Mouse (Mus musculus): ENCODE measurements around the gene Coq10a.

Coq10a gene

DNA sequence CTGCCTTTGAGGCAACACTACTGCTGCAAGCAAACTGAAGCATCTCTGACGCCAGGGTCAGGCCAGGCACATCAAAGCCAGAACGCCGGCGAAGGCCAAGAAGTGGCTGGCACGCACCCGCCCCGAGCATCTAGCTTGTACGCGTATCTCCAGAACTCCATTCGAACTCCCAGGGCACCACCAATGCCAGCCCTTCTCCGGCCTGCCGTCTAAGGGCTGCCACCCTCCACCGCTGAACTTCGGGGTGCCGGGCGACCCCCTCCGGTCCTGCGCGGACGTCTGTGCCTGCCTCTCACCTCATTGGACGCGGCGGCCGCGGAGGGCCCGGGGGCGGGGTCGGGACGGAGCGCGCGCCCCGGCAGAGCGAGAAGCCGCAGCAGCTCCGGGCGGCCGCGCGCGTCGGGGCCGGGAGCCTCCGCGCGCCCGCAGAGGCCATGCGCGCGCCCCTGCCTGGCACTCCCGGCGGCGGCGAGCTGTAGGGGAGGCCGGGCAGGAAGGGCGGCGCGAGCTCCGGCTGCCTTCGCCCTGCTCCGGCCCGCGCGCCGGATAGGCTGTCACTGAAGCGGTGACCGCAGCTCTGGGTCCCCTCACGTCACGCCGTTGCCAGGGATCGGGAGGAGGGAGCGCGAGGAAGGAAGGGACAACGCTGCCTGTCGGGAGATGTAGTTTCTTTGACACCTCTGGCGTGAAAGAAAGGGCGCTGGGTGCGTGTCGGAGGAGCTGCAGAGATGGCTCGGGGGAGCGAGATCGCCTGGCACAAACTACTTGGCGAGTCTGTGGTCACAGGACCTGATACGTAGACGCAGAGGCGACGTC, at the start of gene Coq10a:
Gene Coq10a, minus strand, starts transcription at position 596 of the 816 bp plus-strand sequence.
- DNase-seq: peak; percentile 91 to 92

DNA sequence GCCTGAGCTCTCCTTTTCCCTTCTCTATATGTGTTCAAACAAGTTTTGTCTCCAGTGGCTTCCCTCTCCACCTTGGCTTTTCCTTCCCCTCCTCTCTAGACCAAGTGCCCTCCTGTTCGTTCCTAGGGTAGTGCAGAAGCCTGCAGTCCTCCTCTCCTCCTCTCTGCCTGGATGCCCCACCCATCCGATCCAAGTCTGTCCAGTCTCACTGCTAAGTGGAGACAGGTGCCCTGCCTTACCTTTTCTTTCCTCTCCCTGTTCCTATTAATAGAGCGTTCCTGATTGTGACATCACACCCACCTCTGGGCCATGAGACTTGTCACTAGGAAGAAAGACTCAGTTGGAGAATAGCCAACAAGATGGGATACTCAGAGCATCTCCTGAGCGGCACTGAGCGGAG, 46.1 kb upstream of the Coq10a start:
- DNase-seq: no peak

DNA sequence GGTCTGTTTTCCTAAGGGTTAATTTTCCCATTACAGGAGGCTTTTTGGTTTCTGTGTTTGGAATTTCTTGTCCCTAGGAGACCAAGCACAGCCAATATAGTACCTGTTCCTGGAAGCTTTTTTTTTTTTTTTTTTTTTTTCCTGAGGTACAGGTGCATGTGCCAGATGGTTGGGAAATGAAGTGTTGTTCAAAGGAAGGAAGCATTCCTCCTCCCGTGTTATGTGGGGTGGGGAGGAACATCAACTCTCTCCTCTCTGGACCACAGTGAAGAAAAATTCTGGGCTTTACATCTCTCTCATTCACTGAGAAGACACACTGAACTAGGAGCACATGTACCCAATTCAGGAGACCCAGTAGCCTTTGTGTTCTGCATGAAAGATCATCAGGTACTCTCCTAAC, 44.3 kb upstream of the Coq10a start:
- DNase-seq: no peak

DNA sequence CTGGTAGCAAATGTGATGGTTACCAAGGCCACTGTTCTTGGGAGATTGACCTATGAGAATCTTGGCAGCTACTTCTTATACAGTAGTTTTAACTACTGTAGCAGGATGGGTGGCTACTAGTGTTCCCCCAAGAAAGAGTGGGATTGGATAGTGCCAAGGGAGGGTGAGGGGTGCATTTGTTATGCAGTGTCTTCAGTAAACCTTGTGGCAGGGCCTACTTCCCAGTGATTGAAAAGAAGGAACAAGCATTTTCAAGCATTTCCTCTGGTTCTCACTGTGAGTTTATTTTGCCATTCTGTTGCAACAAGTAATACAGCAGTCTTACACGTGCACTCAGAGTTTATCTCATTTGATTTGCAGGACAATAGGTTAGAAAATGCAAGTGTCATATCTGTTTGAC, 43.8 kb upstream of the Coq10a start:
- DNase-seq: no peak

DNA sequence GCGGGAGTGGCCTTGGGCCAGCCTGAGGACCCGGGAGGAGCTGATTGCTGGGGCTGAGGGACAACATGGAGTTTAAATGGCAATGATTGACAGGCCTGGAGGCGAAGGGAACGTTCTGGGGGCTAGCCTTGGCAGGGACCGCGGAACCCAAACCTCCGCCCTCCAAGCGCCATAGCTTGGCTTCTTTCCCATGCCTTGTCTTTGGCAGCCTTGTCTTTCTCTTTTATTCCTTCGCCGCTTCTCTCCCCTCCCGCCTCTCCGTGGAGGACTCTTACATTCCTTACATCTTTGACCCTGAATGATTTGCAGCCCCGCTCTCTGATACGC, 43.2 kb upstream of the Coq10a start:
- no peak for DNase-seq

DNA sequence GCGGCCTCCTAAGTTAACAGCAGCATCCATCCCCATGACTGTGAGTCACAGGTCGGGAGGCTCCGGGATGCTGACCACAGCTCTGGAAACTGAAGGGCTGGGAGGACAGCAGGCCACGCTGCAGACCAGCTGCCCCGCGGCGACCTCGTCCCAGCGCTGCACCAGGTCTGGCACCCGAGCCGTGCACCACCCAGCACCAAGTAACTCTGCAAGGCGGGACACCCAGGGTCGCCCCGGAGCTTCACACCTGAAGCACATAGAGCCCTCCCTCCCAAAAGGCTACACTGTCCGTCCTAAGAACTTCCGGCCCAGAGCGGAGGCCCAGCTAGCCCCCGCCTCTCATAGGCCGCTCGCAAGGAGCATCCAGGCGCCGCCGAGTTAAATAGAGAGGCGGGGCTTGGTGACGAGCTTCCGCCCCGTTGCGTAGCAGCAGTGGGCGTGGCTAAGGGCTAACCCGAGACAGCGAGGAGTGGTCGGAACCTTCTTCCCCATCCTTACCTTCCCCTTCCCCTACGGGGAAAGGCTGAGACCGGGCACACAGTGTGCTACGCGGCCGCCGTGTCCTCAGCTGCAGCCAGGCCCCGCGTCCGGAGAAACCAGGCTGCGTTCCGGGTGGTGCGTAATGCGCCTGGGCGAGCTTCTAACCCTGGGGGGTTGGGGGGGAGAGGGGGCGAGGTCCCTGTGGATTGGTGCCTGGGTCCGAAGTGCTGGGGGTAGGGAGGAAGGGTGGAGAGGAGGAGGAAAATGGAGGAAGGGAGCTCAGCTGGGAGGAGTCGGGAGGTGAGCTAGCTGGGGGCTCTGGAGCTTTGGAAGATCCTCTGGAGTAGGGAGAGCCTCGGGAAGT, 42.6 kb upstream of the Coq10a start, which contains the start of the genes Nabp2 and Rnf41:
Gene Nabp2, minus strand, starts transcription at position 282 of the 844 bp plus-strand sequence.
Gene Rnf41, plus strand, starts transcription at position 447 of the 844 bp plus-strand sequence.
- DNase-seq: peak; percentile 93

DNA sequence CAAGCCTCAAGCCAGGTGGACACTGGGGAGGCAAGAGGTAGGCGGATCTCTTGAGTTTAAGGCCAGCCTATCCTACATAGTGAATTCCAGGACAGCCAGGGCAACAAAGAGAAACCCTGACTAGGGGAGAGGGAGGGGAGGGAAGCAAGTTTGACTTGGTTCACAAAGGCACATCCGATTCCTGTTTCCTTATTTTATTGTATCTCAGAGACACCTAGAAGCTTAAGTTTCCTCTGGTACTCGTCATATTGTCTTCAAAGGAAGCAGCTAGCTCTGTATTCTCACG, 41.7 kb upstream of the Coq10a start:
- DNase-seq: no peak

DNA sequence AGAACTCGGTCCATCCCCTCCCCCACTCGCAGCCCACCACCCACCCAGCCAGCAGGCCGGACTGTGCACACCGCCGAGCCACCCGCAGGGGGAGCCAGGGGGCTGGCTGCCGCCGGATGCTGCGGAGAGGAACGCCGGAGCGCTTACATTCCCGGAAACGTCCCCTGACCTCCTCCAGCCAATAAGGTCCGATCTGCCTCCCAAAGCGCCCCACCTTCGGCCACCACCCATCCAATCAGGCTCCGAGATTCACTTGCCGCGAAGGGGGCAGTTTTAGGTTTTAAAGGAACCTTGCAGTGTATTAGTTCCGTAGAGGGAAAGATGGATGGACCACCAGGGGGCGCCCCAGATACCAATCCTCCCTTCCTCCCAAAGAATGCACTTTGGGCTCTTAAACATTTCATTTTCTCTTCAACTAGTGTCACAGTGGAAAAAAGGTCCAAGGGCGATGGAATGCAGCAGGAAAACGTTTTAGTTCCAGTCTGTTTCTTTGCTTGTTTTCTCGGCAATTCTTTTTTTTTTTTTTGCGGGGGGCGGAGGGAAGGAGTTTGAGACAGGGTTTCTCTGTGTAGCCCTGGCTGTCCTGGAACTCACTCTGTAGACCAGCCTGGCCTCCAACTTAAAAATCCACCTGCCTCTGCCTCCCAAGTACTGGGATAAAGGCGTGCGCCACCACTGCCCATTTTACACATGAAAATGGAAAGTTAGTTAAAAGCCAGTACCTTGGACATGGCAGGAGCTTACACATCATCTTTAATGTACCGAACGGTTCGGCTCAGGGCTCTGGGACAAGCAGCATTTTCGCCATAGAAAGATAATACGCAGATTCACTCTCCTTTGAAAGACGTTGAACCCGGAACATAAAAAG, 41.1 kb upstream of the Coq10a start:
- peak; percentile 98 for DNase-seq

DNA sequence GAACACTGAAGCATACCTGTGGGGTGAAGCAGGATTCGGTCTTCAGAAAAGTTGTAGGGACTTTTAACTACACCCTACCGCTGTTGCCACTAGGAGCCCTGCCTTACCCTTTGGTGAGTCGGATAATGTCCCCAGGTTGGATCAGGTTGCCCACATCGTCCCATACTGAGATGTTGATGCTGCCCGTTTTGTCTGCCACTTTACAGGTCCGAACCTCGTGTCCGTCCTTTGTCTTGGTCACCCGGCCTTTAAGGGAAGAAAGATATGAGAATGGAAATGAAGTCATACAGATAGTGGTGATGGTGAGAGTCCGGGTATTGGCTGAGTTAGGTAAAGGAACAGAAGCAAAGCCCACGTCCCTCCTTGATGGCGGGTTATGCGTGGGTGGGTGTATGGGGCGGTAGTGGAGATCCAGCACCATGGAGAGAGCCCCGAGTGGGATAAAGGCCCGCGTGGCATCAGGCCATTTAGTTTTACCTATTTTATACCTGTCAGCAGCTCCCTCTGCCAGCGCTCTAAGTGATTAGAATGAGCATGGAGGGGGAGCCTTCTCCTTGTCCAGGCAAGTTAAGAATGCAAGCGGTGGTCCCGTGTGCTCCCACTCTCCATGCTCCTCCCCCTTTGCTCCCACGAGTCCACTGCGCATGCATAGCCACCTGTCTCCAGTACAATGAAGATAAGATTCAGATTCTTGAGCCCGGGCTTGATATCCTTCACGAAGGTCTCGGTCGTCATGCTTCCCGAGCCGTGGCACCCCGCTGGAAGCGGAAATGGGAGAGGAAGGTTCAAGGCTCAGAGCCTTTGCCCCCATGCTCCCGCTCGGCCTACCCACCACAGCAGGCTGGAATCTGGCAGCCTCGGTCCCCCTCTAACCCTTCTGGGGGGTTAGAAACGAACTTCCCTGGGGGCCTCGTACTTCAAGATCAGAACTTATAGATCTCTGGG, 40.1 kb upstream of the Coq10a start:
- peak; percentile 39 to 44 for DNase-seq

DNA sequence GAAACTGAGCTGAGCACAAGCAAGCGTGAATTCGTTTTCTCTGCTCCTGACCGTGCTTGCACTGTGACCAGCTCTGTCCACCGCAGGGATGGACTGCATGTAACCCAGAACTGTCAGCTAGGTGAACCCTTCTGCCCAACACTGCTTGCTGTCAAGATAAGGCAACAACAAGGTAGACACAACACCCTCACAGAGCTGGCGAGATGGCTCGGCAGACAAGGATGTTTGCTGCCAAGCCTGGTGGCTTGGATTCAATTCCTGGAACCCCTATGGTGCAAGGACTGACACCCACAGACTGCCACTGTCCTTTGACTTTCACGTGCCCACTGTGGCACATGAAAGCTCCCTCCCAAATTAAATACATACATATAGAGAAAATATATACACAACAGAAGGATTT, 35.1 kb upstream of the Coq10a start:
- peak; percentile 78 to 80 for DNase-seq

DNA sequence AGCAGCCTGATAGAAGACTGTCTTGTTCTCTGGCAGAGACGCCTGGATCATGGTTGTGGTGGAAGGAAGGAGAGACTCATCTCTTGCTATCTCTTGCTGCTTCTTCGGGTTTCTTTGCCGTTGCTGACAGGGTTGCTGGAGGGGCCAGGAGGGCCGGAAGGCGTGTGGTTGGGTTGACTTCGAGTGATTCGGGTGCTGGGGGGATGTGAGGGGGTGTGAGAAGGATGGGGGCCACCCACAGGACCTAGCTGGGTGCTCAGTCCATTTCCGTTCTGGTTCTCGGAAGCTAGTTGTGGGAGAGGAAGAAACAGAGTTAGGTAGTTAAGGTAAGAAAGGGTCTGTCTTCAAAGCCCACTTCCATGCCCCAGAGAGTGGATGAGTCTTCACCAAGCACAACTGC, 32.8 kb upstream of the Coq10a start:
- no peak for DNase-seq

DNA sequence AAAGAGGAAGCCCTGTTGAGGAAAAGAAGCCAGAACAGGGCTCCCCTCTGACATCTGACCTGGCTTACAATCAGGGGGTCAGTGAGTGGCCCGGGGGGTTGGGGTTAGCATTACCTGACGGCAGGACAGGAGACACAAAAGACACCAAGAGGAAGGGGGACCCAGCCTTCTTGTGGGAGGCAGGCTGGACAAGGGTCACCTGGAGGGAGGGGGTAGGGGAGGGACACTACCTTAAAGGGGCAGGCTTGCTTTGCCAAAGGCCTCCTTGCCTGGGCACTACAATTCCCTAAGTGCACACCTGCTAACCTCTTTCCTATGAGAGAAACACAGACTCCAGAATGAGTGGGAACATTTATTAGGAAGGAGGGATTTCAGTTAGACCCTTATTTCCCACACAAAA, 32.3 kb upstream of the Coq10a start, which contains the start of gene Slc39a5:
Gene Slc39a5, minus strand, starts transcription at position 174 of the 400 bp plus-strand sequence.
- DNase-seq: no peak

DNA sequence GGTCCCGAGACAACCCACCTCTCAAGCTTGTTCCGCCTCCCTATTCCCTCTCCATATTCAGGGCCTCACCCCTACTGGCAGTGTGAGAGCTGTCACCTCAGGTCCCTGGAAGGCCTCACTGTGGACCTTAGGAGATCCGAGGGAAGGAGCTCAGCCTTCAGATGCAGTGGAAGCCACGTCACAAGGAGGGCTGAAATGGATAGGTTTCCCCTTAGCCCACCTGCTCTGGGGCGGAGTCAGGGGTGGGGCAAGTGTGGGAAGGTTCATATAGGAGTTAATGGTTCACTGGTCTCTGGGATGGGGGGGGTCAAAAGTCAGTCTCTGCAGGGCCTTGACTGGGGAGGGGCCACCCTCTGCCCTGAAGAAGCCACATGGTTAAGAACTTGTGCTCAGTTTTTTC, 31.5 kb upstream of the Coq10a start:
- DNase-seq: no peak

DNA sequence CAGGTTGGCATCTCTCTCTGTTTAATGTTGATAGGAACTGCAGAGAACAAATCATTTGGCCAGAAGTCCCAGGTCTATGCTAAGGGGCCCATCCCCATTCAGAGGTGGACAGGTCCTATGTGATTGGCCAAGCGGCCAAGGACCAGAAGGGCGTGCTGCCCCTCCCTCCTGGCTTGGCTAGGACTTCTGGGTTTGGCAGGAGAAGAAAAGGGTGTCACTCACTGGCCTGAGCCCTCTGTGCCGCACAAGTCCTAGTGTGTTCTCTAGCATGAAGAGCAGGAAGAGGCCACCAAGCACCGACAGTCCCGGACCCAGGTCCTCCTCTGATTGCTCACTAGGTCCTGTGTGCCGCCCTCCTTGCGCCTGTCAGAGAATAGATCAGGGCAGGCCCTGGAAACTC, 28.7 kb upstream of the Coq10a start:
- peak; percentile 56 to 64 for DNase-seq

DNA sequence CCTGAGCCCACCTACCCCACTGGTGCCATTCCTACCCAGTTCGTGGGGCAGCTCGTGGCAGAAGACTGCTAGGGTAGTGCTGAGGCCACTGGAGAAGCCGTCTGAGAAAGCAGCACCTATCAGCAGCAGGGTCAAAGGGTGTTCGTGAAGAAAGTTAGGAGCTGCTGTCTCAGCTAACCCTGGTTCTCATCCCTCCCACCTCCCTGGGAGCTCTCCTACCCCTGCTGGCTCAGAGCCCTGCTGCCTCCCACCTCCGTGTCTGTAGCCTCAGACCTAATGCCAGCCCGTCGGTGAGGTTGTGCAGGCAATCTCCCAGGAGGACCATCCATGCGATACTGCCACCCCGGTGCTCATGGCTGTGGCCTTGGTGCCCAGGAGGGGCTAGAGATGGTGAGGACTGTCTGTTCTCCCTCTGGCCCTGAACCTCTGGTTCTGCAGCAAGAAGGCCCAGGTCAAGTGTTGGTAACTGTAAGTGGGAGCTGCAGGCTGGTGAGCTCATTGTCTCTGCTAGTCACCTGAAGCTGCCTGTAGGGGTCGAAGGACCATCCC, 28.0 kb upstream of the Coq10a start:
- no peak for DNase-seq

DNA sequence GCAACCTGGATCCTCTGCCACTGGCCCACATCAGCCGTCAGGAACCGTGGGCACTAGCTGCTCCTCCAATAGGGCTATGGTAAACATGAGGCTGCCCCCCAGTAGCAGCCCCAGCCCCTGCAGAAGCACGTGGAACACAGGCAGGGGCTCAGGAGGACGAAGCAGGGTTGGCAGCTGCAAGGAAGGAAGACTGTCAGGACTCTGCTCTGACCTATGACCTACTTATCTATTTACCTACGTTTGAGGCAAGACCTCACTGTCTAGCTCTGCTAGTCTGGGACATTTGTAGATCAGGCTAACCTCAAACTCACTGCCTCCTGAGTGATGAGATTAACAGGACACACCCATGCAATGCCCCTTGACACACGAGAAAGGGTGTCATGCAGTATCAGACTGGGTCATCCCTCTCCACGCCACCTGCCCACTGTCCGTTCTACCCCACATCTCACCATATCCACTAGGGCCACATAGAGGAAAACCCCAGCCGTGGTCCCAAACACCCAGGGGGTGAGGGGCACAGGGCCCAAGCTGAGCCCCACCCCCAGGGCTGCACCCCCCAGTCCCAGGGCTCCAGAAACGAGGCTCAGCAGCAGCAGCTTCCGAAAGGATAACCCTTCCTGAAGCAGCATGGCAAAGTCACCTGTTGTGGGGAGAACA, 27.3 kb upstream of the Coq10a start:
- DNase-seq: no peak

DNA sequence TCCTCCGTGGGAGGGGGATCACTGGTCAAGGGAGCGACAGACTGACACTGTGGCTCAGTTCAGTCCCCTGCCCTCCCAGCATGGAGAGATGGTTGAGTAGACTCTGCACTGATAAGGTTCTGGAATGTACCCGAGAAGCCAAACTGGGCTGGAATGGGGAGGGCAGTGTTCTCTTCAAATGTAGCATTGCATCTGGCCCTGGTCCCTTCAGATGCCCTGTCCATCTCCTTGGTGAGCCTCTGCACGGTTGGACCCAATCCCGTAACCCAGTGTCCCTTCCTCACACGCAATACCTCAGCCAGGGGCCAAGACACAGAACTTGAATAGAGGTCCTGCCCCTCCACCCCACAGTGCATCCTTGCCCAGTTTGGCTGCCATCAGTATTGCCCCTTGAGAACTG, 23.1 kb upstream of the Coq10a start:
- DNase-seq: no peak

DNA sequence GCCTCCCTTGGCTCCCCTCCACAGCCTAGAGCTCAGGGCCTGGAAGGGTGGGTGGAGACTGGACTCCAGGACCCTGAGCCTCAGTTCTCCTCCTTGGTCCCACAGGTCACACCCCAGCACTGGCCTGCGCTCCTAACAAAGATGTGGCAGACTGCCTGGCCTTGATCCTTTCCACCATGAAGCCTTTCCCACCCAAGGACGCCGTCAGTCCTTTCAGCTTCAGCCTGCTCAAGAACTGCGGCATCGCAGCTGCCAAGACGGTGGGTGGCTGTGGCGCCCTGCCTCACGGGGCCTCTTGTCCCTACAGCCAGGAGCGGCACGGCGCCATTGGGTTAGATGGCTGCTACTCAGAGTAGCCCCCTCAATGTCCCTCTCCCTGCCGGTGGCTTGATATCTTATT, 21.6 kb upstream of the Coq10a start:
- no peak for DNase-seq

DNA sequence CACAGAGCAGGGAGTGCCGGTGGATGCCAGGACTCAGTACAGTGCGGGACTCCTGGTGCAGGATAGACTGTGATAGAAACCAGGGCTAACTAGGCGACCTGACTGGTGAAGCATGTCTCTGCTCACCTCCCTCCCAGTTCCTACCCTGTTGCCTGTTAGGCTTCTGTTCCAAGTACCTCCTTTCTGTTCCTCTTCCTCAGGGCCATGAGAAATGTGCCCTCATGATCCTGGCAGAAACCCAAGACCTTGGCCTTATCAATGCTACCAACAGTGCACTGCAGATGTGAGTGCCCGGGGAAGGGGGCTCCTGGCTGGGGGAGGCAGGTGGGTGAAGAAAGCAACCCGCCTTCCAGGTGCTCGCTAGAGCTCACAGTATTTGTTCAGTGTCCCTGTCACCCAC, 20.8 kb upstream of the Coq10a start:
- DNase-seq: no peak

DNA sequence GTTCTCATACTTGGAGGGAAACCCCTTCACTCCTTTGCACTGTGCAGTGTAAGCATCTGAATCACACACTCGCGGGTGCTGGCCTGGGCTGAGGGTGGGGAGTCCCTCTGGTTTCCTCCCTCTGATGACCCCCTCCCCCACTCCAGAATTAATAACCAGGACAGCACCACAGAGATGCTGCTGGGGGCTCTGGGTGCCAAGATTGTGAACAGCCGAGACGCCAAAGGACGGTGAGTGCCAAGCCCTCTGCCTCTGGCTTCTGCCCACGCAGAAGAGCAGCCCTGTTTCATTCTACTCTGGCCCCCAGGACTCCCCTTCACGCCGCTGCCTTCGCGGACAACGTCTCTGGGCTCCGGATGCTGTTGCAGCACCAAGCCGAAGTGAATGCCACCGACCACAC, 20.1 kb upstream of the Coq10a start:
- DNase-seq: no peak

DNA sequence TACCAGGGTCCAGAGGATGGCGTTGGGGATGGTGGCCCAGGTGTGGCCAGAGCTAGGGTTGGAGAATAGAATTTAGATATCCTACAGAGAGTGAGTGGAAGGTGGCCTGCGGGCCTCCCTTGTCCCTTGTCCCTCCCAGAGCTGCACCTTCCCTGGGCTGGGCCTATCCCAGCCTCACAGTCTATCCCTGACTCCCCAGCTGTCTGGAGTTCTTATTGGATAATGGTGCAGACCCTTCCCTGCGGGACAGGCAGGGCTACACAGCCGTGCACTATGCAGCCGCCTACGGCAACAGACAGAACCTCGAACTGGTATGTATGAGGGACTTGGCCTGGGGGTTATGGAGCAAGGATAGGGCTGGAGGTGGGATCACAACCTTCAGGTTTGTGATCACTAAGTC, 17.1 kb upstream of the Coq10a start:
- no peak for DNase-seq
